Mouse (Mus musculus): Measurements from ENCODE around the gene Nanos3.
A peak's percentile ranks its signal among the peaks of the same experiment; 100 is the strongest.

Gene Nanos3

DNA sequence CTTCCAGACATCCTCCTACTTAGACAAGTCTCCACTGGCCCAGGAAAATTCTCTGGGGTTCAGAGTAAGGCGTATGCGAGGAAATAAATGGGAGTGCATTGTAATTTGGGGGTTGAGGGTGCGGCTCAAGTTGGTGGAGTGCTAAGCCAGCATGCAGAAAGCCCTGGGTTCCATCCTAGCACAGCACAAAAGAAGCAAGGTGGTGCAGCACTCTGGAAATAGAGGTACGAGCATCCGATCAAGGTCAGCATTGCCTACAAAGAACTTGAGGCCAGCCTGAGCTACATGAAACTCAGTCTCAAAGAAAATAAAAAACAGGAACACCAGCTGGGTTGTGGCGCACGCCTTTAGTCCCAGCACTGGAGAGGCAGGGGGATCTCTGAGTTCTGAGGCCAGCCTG, at the start of gene Nanos3:
Nanos3 (minus strand) TSS at position 101 of the 400 bp plus-strand sequence.
- DNase-seq (ENCODE audit: low spot score in 2 of 2) = no peak

GRCm38 (mm10) chr8:84233055-84233454, 48.0 kb upstream of the Nanos3 start:
- no peak for DNase-seq (ENCODE audit: low spot score in 2 of 2)

DNA sequence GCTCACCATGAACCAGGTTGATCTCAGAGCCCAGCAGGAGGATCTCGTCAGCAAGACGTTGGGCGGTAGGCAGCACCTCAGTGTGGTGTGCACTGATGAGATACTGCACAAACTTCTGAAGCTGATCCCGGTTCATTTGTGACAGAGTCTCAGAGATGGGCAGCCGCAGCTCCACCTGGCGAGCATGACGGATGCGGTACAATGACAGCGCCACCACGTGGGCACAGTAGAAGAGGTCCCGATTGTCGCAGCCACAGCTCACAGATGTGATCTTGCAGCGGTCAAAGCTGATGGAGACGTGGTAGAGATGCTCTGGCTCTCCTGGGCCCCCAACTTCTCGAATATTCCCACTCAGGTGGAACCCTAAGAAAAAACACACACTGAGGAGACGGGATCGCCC, 45.7 kb upstream of the Nanos3 start:
- no peak for DNase-seq (ENCODE audit: low spot score in 2 of 2)

- DNase-seq (ENCODE audit: low spot score in 2 of 2) = no peak
These were observed 38.5 kb upstream of the Nanos3 start for GRCm38 (mm10) chr8:84223322-84224029.

GRCm38 (mm10) chr8:84222566-84223165, 37.6 kb upstream of the Nanos3 start:
- DNase-seq (ENCODE audit: low spot score in 2 of 2) = no peak

DNA sequence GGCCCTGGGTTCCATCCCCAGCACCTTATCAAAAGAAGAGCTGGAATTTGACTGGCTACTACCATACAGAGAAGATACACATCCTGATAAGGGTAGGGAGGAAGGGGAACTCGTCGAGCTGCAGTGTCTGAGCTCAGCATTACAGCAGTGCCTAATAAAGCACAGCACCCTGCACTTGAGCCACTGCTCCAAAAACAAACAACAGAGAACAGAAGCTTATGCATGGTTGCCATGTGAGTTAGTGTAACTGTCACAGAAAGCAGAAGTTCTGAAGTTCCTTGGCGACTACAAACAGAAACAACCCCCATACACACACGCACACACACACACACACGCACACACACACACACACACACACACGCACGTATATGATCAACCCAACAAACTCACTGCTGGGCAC, 35.1 kb upstream of the Nanos3 start:
- no peak for DNase-seq (ENCODE audit: low spot score in 2 of 2)

- no peak for DNase-seq (ENCODE audit: low spot score in 2 of 2)
These were observed 33.1 kb upstream of the Nanos3 start for GRCm38 (mm10) chr8:84218143-84218542.

DNA sequence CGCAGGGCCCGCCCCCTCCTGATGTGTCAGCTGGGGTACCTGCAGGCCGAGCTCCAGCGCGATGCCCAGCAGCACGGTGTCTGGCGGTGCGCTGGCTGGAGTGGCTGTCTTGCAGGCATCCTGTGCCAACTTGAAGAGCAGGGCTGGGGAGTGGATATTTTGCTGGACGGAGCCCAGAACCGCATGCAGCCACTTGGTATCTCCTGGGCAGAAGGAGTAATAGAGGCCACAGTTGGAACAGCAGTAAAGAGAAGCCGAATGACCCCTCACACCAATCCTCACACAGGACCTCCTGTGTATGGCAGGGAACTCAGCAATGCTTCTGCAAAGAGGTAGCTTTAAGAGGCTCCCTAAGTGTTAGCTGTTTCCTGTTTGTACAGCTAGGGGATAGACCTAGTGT, 32.2 kb upstream of the Nanos3 start:
- DNase-seq (ENCODE audit: low spot score in 2 of 2) = no peak

DNA sequence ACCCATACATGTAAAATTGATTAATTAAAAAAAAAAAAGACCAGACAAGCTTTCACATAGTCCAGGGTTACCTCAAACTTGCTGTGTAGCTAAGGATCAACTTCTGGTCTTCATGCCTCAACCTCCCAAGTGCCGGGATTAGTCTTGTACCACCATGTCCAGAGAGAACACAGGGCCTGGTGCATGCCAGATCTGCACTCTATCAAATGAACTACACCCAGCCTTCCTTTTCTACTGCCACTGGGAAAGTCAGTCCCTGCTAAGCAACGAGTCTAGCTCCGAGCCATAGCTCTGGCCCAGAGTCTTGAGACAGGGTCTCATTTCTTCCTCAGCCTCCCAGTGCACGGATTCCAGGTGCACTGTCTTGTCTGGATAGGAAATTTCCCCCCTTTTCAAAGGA, 28.3 kb upstream of the Nanos3 start:
- DNase-seq (ENCODE audit: low spot score in 2 of 2) = no peak

DNA sequence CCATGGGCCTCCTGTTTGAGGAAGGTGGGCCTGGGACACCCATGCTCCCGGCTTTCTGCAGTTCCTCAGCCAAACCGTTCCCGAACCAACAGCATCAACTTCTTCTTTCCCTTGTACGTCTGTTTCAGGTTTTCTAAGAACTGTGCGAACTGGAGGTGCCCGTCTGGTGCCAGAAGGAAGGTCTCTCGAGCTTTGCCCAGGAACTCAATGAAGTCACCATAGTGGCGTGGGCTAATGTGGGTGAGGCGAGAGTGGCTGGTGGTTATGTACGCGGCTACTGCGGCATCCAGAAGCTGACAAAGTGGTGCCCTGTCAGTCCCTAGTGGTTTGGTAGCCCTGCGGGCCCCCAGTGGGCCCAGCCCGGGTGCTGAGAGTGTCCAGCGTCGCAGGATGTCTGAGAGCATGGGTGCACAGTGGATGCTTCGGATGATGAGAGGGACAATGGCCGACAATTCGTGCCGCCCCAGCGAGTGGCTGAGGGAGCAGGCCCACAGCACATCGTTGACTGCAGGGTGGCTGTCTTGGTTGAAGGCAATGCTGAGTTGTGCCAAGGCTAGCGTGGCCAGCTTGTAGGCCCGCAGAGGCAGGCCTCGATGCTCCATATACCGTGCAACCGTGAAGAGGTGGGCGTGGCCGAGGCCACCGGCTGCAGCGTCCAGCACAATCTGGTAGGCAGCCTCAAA, 27.0 kb upstream of the Nanos3 start:
- DNase-seq (ENCODE audit: low spot score in 2 of 2) = no peak

- no peak for DNase-seq (ENCODE audit: low spot score in 2 of 2)
These were observed 26.2 kb upstream of the Nanos3 start for GRCm38 (mm10) chr8:84211202-84211601.

DNA sequence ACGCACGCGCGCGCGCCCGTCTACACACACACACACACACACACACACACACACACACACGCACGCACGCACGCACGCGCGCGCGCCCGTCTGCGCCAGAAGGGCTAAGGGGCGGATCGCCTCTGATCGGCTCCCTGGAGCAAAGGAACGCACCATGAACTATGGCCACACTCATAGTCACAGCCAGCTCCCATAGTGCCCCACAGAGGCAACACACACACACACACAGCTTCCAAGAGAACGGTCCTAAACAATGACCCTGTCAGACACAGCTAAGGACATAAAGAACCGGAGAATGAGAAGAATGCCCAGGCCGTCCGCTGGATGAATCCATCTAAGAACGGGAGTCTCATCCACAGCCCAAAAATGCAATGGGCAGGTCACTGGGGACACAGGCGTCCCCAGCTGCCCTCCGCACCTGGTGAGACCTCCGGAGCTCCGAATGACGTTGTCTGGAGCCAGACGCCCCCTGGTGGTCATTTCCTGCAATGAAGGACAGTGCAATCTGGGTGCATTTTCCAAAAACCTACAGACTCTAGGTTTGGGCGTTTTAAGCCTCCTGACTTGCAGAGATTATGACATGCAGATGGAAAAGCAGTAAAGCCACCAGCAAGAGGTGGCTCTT, 25.3 kb upstream of the Nanos3 start:
- peak; percentile 84 to 87 for DNase-seq (ENCODE audit: low spot score in 2 of 2)

- peak in 1 of 2 experiments; percentile 12 for DNase-seq (ENCODE audit: low spot score in 2 of 2)
These were observed 23.7 kb upstream of the Nanos3 start for GRCm38 (mm10) chr8:84208381-84209380.

DNA sequence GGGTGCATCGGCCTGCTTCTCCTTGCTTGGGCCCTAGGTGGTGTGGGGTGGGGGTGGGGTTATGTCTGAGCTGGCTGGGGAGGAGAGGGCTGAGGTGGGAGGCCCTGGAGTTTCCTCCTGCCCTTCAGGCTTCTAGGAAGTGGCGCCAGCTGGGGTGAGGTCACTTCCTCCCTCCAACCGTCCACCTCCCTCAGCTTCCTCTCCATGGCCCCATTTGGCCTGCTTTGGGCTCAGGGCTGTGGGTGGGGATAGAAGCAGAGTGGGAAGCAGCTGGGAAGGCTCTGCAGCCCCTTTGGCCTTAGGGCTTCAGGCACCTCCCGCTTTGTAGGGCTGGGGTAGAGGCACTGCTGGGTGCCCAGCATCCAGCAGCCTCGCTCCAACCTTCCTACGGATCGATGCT, 22.8 kb upstream of the Nanos3 start:
- peak in 1 of 2 experiments; percentile 22 for DNase-seq (ENCODE audit: low spot score in 2 of 2)

GRCm38 (mm10) chr8:84206666-84207065, 21.6 kb upstream of the Nanos3 start:
- DNase-seq (ENCODE audit: low spot score in 2 of 2) = peak in 1 of 2 experiments; percentile 26

DNA sequence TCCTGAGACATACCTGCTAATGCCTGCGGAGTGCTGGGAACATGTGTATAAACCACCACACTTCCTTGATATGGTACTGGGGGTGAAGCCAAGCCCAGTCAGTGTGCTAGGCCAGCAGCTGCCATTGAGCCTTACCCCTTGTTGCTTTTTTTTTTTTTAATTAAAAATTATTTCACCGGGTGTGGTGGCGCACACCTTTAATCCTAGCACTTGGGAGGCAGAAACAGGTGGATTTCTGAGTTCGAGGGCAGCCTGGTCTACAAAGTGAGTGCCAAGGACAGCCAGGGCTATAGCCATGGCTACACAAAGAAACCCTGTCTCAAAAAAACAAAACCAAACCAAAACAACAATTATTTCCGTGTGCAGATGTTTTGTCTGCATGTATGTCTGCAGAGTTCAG, 20.1 kb upstream of the Nanos3 start:
- DNase-seq (ENCODE audit: low spot score in 2 of 2) = no peak

- DNase-seq (ENCODE audit: low spot score in 2 of 2) = peak; percentile 81 to 88
These were observed 19.2 kb upstream of the Nanos3 start for GRCm38 (mm10) chr8:84203975-84204772.

GRCm38 (mm10) chr8:84202938-84203917, 18.2 kb upstream of the Nanos3 start:
- DNase-seq (ENCODE audit: low spot score in 2 of 2) = peak; percentile 92

DNA sequence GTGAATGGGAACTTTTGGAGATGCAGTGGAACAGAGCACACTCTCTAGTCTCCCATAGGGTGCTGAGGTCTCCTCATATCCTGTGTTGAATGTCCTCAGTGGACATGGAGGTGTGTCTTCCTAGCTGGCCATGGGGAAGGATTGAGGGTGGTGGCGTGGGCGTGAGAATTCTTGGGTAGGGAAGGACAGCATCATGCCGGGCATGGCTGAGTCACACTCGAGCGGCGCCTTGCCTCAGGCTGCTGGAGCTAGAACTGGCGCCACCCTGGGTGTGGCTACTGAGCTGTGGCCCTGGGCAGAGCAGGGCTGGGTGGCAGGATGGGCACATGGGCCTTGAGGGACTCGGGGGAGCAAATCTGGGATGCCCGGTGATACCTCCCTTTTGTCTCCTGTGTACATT, 17.4 kb upstream of the Nanos3 start:
- peak; percentile 57 to 63 for DNase-seq (ENCODE audit: low spot score in 2 of 2)

All from natural killer cell, adult 2 months (primary cell).